Comparison of ENCODE assay signal across 20 mouse cellular contexts in the genomic region with DNA sequence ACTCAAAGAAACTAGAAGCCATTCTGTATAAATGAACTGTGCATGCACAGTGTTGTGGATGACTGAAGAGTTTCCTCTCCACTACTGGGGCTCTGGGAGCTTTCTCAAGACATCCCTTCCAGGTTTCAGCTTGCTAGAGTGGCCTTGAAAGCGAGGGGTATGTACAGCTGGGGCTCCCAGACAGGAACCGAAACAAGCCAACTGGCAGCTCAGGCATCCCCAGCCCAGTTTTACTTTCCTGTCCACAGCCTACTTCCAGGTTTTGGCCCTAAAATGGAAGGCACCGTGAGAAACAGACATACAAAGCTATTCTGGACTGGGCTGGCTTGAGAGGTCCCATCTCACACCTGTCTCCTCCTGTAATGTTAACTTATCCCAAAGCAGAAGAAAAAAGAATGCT.
DNase-seq lines count a peak whose midpoint lies in the region; ATAC-seq lines count a peak whose summit lies in the region.
"Had no signal": no experiment of that assay in that cellular context is flagged by ENCODE, and none has a peak within 500 bp of the region (broad histone marks: within the 10 kb centered on the region; RNA-seq: fewer than 3 reads in every experiment).

No protein-coding gene starts in this region.

- no peak for DNase-seq in frontal cortex, postnatal 25 days (ENCODE audit: low spot score in 2 of 2)
- DNase-seq in layer of hippocampus, adult 9-10 months (ENCODE audit: low spot score): peak; percentile 40
- no peak for DNase-seq in layer of hippocampus, adult 18-20 months (ENCODE audit: low spot score in 2 of 2)
- peak; percentile 2 to 12 for DNase-seq in right cerebral cortex, postnatal 36 days (ENCODE audit: low spot score in 2 of 2)
- DNase-seq in right cerebral cortex, adult 18-20 months: no peak
- DNase-seq in gastrocnemius, postnatal 25 days: no peak
- DNase-seq: adrenal gland, adult 8-10 months; cerebellum, adult 8-10 months; cerebellum, postnatal 36 days; kidney, adult 2 months; kidney, postnatal 36 days; liver, embryonic 13.5 days; lung, adult 18-20 months; lung, postnatal 4 days; retina, postnatal 1 day; thymus, postnatal 14 days had no signal

- peak; percentile 23; the same call in 1 of the 2 replicates for ATAC-seq in frontal cortex, adult (ENCODE audit: low TSS enrichment)
- ATAC-seq: forebrain, embryonic 13.5 days; hindbrain, embryonic 16.5 days; lung, postnatal 0 days had no signal

Comparison
In these comparisons a context has a peak if more than half of its experiments do, and no peak if none do; other contexts are left out.
1. DNase-seq: peak in layer of hippocampus, adult 9-10 months (single experiment) and right cerebral cortex, postnatal 36 days (2 of 2); none in frontal cortex, postnatal 25 days (0 of 2), layer of hippocampus, adult 18-20 months (0 of 2), right cerebral cortex, adult 18-20 months (single experiment) and gastrocnemius, postnatal 25 days (single experiment).